Mouse (Mus musculus) small intestine, adult 2 months (tissue): ENCODE data around the gene Tnfrsf8.

ENCODE experiments used
- CTCF ChIP-seq: fragments of 200-500 bp; IDR thresholded peaks from 2 replicates; pipeline ENCODE4 v1.5.1; 2012; ENCODE audit warnings: low read depth, mild to moderate bottlenecking, control low read depth, inconsistent platforms, low read length, moderate library complexity, mixed read lengths; ENCODE audit not compliant: insufficient replicate concordance, insufficient read length; ENCODE audit errors: extremely low read depth
- POLR2A ChIP-seq: fragments of 200-500 bp; IDR thresholded peaks from 2 replicates; pipeline ENCODE4 v1.6.1; 2012; ENCODE audit warnings: low read depth, mild to moderate bottlenecking, control low read depth, inconsistent platforms, low read length, moderate library complexity

DNA sequence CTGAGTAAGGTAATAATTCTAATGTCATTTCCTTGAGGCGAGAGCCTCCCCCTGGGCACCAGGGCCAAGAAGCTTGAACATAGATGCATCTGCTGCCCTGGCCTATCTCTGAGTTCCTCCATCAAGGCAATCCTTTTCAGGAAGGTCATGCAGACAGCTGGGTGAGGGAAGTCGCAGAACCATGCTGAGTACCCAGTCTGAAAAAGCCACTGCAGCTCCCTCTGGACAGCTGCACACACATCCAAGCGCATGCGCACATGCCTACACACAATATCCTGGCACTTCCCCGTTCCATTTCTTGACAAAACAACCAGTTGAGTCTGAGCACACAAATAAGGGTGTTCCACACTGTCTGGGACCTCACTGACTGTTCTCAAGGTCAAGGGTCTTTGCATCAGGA is 83.2 kb downstream of the Tnfrsf8 start:
- TF ChIP-seq CTCF, result no peak
- no peak for TF ChIP-seq POLR2A
